Mouse (Mus musculus) forebrain, embryonic 14.5 days (tissue): ENCODE measurements at regions not wholly inside any gene's neighbourhood (a gene's known extent, or its start where the extent isn't known, plus 50 kb on each side); places are given as distances from the start of the nearest gene placed in this dataset.
A peak's percentile ranks its signal among the peaks of the same experiment; 100 is the strongest.
"Not testable (repeated sequence)": the region's sequence is repeated elsewhere in the genome, so short reads cannot be mapped to it uniquely, and the experiment has no call there.

ENCODE experiments used
- ATAC-seq: fragments of 200-750 bp; cut with Nextera tagmentation; 2 replicates; pipeline ENCODE4 v1.8.0; 2017; ENCODE audit warnings: mild to moderate bottlenecking, moderate library complexity
- DNase-seq: peaks from one replicate; pipeline ENCODE4 v3.0.0-alpha.2; 2015; ENCODE audit warnings: low spot score
- H3K27ac ChIP-seq: fragments of 300-500 bp; sonication (generic); 2 replicates; pipeline ENCODE4 v1.5.1; 2014; ENCODE audit warnings: low read depth, mild to moderate bottlenecking, control low read depth, low read length, moderate library complexity
- H3K27me3 ChIP-seq: fragments of 300-500 bp; sonication (generic); replicated peaks from 2 replicates; pipeline ENCODE4 v1.6.1; 2014; ENCODE audit warnings: low read length, control low read depth, mixed read lengths; ENCODE audit not compliant: control insufficient read depth, insufficient read depth
- H3K36me3 ChIP-seq: fragments of 300-500 bp; sonication (generic); 2 replicates; pipeline ENCODE4 v1.6.1; 2014; ENCODE audit warnings: low read length, control low read depth; ENCODE audit not compliant: control insufficient read depth, insufficient read depth
- H3K4me1 ChIP-seq: fragments of 300-500 bp; sonication (generic); 2 replicates; pipeline ENCODE4 v1.6.1; 2014; ENCODE audit warnings: antibody characterized with exemption, low read length, control low read depth; ENCODE audit not compliant: control insufficient read depth, insufficient read depth
- H3K4me2 ChIP-seq: fragments of 300-500 bp; sonication (generic); 2 replicates; pipeline ENCODE4 v1.6.1; 2014; ENCODE audit warnings: mild to moderate bottlenecking, control low read depth, low read length
- H3K4me3 ChIP-seq: fragments of 300-500 bp; sonication (generic); 2 replicates; pipeline ENCODE4 v1.5.1; 2014; ENCODE audit warnings: low read depth, low read length, control low read depth
- H3K9ac ChIP-seq: fragments of 300-500 bp; sonication (generic); 2 replicates; pipeline ENCODE4 v1.6.1; 2014; ENCODE audit warnings: mild to moderate bottlenecking, low read length, control low read depth, moderate library complexity
- H3K9me3 ChIP-seq: fragments of 300-500 bp; sonication (generic); replicated peaks from 2 replicates; pipeline ENCODE4 v1.6.1; 2016; ENCODE audit warnings: low read length, control low read depth, mixed read lengths; ENCODE audit not compliant: control insufficient read depth
- WGBS: fragments of 180-500 bp; shearing (Covaris S2); extraction: QIAGEN DNeasy Blood & Tissue Kit; methylation state at CpG from one replicate; pipeline ENCODE4 v1.1.7; 2014; 5-methylcytosine and 5-hydroxymethylcytosine counted together

DNA sequence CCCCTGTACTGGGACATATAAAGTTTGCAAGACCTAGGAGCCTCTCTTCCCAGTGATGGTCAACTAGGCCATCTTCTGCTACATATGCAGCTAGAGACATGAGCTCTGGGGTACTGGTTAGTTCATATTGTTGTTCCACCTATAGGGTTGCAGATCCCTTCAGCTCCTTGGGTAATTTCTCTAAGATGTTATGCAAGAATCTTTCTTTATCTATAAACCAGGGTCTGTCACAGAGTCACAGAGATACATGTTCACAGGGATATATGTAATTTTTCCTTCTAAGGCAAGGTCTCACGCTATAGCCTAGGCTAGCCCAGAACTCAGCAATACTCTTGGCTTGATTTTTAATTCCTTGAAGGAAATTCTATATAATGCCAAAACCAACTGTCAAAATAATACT lies 56.9 kb downstream of the Zfp36l1 start:
- H3K4me2 ChIP-seq, ATAC-seq, H3K9ac ChIP-seq, H3K4me3 ChIP-seq, H3K27ac ChIP-seq, H3K9me3 ChIP-seq, H3K27me3 ChIP-seq, DNase-seq, H3K4me1 ChIP-seq, H3K36me3 ChIP-seq: not testable (repeated sequence)
- WGBS, result 96% methylated on average over 1 of the region's 1 CpGs

DNA sequence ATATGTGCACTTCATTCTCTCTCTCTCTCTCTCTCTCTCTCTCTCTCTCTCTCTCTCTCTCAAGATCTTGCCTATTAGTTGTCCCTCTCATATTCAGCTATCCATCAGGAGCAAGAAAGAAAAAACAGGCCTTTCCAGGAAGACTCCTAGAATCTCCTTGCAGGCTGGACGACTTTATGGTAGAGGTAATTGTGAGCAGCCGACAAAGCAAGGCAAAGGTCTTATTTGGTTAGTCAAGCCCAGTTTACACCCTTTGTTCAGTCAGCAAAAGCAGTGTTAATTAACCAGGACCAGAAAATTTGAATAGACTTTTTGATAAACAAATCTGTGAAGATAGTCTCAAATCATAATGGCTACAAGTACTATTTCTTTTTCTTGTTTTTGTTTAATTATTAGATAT lies 57.4 kb downstream of the Zfp36l1 start:
- DNase-seq (no peak), ATAC-seq (no peak)
- H3K4me3 ChIP-seq, result no peak overlapping the region
- WGBS, result 41% methylated on average over 2 of the region's 2 CpGs
- H3K4me2 ChIP-seq, result no peak overlapping the region
- no peaks in the 10 kb centered on the region for H3K27me3 ChIP-seq
- H3K27ac ChIP-seq, result no peak overlapping the region
- H3K9ac ChIP-seq, result no peak overlapping the region
- H3K36me3 ChIP-seq, result no peaks in the 10 kb centered on the region
- H3K4me1 ChIP-seq, result peaks cover 4% of the 10 kb centered on the region; the same call in 1 of the 2 replicates
- no peaks in the 10 kb centered on the region for H3K9me3 ChIP-seq

DNA sequence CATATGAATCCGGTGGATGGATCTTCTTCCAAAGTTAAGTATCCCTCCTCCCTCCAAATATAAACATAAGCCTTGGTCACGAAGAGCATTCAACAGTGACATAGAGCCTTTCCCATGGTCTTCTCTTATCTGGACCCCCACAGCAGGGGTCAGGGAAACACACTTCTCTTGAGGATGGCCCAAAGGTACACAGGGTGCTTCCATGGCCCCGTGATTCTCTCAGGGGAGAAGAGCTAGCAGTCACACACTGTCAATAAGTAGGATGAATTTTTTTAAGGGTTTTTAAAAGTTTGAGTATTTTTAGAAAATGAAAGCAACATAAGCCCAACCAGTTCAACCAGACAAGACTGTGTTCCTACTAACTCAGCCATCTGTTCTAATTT lies 58.2 kb downstream of the Zfp36l1 start:
- H3K36me3 ChIP-seq, result no peaks in the 10 kb centered on the region
- no peaks in the 10 kb centered on the region for H3K4me1 ChIP-seq
- H3K27me3 ChIP-seq, result no peaks in the 10 kb centered on the region
- H3K9me3 ChIP-seq, result no peaks in the 10 kb centered on the region
- WGBS, result 92% methylated on average over 3 of the region's 3 CpGs
- ATAC-seq (no peak), DNase-seq (no peak)
- no peak overlapping the region for H3K27ac ChIP-seq
- no peak overlapping the region for H3K9ac ChIP-seq
- no peak overlapping the region for H3K4me3 ChIP-seq
- no peak overlapping the region for H3K4me2 ChIP-seq

DNA sequence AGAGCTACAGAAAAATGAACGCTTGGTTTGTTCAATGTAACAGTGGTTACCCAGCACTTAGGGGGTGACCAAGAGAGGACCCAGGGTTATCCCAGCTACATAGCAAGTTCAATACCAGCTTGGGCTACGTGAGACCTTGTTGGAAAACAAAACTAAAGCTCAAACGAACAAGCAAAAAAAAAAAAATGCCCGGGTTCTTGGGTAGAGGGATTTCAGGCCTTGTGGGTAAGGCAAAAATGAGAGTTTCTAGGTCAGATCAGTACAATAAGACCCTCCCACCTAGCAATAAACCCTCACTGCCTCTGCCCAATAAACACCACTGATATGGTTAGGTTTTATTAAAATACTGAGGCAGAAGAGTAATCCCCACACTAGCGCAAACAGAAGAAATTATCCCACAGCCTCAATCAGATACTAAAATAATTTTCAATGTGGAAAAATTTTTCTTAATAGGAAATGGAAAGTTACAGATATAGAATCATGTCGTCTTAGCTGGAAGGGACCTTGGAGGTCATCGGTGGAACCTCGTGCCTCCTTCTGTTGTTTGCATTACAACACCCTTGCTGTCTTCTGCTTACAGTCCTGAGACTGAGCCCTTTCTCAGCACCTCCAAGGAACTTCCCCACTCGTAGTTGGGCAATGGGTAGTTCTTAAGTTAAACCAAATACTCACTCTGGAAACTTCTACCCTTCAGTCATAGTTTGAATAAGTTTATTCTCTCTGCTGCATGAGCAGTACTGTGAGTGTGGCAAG lies 58.7 kb downstream of the Zfp36l1 start:
- Histone ChIP-seq H3K36me3 (no peaks in the 10 kb centered on the region), H3K4me3 (no peak overlapping the region), H3K9ac (no peak overlapping the region), H3K9me3 (no peaks in the 10 kb centered on the region), H3K4me2 (no peak overlapping the region), H3K27me3 (no peaks in the 10 kb centered on the region), H3K27ac (no peak overlapping the region), H3K4me1 (no peaks in the 10 kb centered on the region)
- DNase-seq (no peak), ATAC-seq (no peak)
- 84% methylated on average over 9 of the region's 9 CpGs for WGBS

DNA sequence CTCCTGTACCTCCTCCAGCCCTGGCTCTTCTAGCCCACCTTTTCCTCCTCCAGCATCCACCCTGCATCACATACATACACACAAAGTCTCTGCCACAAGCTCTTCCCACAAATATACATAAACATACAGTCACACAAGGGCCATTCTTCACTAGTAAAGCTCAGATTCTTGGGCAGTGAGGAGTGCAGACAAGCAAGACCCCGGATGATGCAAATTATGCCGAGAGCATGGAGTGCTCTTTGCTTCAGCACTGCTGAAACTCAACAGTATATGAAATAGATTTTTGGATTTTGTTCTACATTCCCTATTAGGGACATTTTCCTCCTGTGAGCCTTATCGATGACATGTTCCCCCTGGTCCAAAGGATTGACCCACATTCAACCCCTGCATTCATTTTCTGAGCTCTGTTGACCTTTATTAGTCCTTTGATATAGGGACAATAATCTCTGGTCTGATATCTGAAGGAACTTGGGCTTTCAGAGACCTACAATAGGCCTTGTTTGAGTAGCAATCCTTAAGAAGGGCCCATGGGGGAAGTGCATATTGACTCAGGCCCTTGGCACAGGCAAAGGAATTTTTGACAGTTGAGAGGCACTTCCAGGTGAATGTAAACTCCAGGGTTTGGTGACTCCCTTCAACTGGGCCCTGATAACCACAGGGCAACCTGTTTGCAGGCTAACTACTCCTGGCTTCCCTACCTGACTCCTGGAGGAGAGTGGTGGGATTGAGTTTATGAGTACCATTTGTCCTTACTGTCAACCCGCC lies 64.4 kb downstream of the Zfp36l1 start:
- no peak for ATAC-seq
- Histone ChIP-seq H3K4me3 (no peak overlapping the region), H3K27ac (no peak overlapping the region), H3K4me2 (no peak overlapping the region), H3K9me3 (no peaks in the 10 kb centered on the region), H3K4me1 (no peaks in the 10 kb centered on the region), H3K9ac (no peak overlapping the region), H3K36me3 (no peaks in the 10 kb centered on the region), H3K27me3 (no peaks in the 10 kb centered on the region)
- no peak for DNase-seq
- 80% methylated on average over 4 of the region's 4 CpGs for WGBS

DNA sequence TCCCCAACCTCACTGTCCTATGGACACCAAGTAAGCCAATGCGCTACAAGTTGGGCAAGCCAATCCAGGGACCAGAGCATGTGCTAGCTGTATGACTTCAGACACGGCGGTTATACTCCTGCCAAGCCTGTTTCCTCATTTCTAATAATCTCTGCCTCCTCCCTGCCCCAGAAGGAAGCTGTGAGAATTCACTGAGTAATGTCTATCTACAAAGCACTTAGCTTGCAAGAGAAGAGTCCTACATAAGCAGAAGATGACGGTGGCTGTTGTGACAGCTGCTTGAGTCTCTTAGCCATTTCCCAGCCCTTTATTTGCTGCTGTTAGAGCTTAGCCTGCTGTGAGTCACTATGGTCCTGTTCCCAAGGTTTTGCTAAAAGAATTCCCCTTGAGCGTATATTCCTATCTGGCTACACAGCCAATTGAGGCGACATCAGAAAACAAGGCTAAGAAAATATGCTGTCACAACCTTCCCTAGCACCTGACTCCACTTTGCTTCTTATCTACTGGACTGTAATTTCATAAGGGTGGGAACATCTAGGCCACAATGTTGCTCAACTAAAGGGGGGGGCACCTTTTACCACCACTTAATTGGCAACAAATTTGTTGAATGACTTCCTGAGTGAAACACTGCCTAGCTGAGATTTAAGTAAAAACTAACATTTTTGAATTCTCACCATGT lies 66.0 kb downstream of the Zfp36l1 start:
- Histone ChIP-seq H3K27ac (no peak overlapping the region), H3K9ac (no peak overlapping the region), H3K9me3 (no peaks in the 10 kb centered on the region), H3K4me2 (no peak overlapping the region), H3K4me1 (no peaks in the 10 kb centered on the region), H3K27me3 (no peaks in the 10 kb centered on the region), H3K36me3 (no peaks in the 10 kb centered on the region), H3K4me3 (no peak overlapping the region)
- DNase-seq (peak; percentile 8), ATAC-seq (no peak)
- WGBS, result 67% methylated on average over 6 of the region's 6 CpGs

DNA sequence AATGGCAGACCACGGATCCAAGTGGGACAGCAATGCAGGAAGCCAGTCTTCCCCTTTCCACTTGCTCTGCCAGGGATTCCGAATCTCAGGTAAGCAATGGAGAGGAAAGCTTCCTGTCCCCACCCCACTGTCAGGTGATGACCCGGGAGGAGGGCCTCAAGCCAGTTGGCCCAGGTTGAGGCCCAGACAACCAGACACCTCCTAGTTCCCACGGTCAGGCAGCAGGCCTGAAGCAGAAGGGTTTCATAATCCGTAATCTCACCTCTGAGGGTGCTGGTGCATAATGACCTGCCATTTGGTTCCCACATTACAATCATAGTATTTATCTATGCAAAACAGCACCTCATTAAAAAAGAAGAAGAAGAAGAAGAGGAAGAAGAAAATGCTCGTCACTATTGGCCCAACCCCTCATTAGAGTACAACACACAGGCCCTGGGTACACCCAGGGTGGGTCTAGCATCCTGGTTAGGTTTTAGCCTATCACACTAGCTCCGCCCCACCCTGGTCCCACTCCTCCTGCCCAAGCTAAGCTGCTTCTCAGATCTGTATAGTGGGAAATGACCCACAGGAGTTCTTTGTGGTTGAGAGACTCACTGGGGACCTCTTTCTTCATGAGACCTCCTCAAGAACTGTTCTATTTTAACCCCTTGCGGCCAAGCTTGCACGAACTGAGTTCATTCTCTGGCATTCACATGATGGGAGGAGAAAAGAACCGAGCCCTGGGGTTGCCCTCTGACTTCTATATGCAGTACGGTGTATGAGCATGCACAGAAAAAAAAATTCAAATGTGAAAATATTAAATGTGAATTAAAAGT lies 71.1 kb downstream of the Zfp36l1 start:
- H3K27me3 ChIP-seq, result no peaks in the 10 kb centered on the region
- H3K9me3 ChIP-seq, result no peaks in the 10 kb centered on the region
- no peaks in the 10 kb centered on the region for H3K4me1 ChIP-seq
- no peak overlapping the region for H3K27ac ChIP-seq
- DNase-seq, result no peak
- no peaks in the 10 kb centered on the region for H3K36me3 ChIP-seq
- WGBS, result 78% methylated on average over 11 of the region's 11 CpGs
- H3K9ac ChIP-seq, result no peak overlapping the region
- H3K4me2 ChIP-seq, result no peak overlapping the region
- no peak overlapping the region for H3K4me3 ChIP-seq
- ATAC-seq, result no peak

DNA sequence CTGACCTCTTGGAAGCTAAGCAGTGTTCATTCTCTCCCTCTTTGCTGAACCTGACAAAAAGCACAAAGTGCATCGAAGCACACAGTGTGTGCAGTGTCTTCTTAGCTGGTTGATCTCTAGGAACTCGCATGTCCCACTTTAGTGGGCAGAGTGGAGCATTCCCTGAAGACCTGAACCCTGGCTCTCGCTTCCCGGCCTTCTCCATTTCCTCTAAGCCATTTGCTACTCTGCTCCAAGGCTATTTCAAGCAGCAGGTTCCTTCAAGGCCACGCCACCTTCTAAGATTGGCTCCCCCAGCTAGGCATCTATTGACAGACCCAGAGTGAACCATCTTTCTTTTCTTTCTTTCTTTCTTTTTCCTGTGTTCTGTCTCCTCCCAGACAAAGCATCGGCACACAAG lies 71.8 kb downstream of the Zfp36l1 start:
- no peak overlapping the region for H3K27ac ChIP-seq
- no peaks in the 10 kb centered on the region for H3K36me3 ChIP-seq
- no peak overlapping the region for H3K4me3 ChIP-seq
- no peaks in the 10 kb centered on the region for H3K9me3 ChIP-seq
- no peak for DNase-seq
- ATAC-seq, result no peak
- H3K4me2 ChIP-seq, result no peak overlapping the region
- 90% methylated on average over 6 of the region's 6 CpGs for WGBS
- H3K27me3 ChIP-seq, result no peaks in the 10 kb centered on the region
- no peak overlapping the region for H3K9ac ChIP-seq
- H3K4me1 ChIP-seq, result no peaks in the 10 kb centered on the region
